Mouse (Mus musculus) forebrain, embryonic 13.5 days (tissue): ENCODE results near the gene Sntg2. TPM values are rescaled to one million over a fixed set of nuclear protein-coding genes. Genes with fewer than 3 reads are reported as not detected.
A peak's percentile ranks its signal among the peaks of the same experiment; 100 is the strongest.

ENCODE experiments used
- ATAC-seq: fragments of 200-750 bp; cut with Nextera tagmentation; 2 replicates; pipeline ENCODE4 v1.8.0; 2017
- H3K27ac ChIP-seq: fragments of 300-500 bp; sonication (generic); 2 replicates; pipeline ENCODE4 v1.5.1; 2015; ENCODE audit warnings: inconsistent platforms, mild to moderate bottlenecking, moderate library complexity
- H3K27me3 ChIP-seq: fragments of 300-500 bp; sonication (generic); 2 replicates; pipeline ENCODE4 v1.6.1; 2015; ENCODE audit warnings: mild to moderate bottlenecking, inconsistent platforms
- H3K36me3 ChIP-seq: fragments of 300-500 bp; sonication (generic); 2 replicates; pipeline ENCODE4 v1.6.1; 2015; ENCODE audit warnings: mild to moderate bottlenecking, inconsistent platforms; ENCODE audit not compliant: poor library complexity, severe bottlenecking
- H3K4me1 ChIP-seq: fragments of 300-500 bp; sonication (generic); 2 replicates; pipeline ENCODE4 v1.6.1; 2015; ENCODE audit warnings: inconsistent platforms
- H3K4me2 ChIP-seq: fragments of 300-500 bp; sonication (generic); 2 replicates; pipeline ENCODE4 v1.6.1; 2015; ENCODE audit warnings: inconsistent platforms, mild to moderate bottlenecking, moderate library complexity
- H3K4me3 ChIP-seq: fragments of 300-500 bp; sonication (generic); 2 replicates; pipeline ENCODE4 v1.5.1; 2015; ENCODE audit warnings: mild to moderate bottlenecking, inconsistent platforms
- H3K9ac ChIP-seq: fragments of 300-500 bp; sonication (generic); 2 replicates; pipeline ENCODE4 v1.6.1; 2015; ENCODE audit warnings: mild to moderate bottlenecking, inconsistent platforms
- H3K9me3 ChIP-seq: fragments of 300-500 bp; sonication (generic); replicated peaks from 2 replicates; pipeline ENCODE4 v1.6.1; 2016; ENCODE audit warnings: inconsistent platforms
- WGBS: fragments of 180-500 bp; shearing (Covaris S2); methylation state at CpG from one replicate; pipeline ENCODE4 v1.1.7; 2015; 5-methylcytosine and 5-hydroxymethylcytosine counted together
- polyA plus RNA-seq: library from polyadenylated mRNA; unstranded; fragments of >200 nt; fragmentation: Nextera tagmentation; extraction: Ambion mirVana; gene quantifications from 2 replicates; pipeline ENCODE4 v1.2.1, GENCODE M21; 2015

Sntg2 gene
- polyA plus RNA-seq, 1 experiment from 2014 or later: 1.1 TPM

DNA sequence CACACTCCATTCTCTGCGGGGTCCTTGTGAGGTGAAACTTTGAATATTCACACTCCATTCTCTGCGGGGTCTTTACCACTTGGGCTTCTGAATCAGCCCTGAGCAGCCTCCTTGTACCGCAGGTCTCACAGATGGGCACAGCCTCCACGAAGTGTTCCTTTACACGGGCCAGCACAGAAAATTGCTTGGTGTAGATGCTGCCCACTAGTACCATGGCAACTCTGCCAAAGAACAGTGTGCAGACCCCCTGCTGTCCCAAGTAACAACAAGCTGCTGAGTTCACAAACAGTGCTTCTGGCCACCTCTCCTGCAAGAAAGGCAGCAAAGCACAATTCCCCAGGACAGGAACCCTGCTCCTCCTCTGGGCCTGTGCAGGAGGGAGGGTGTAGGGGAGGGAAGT lies 109.0 kb downstream of the Sntg2 start:
- Histone ChIP-seq H3K9ac (no peak overlapping the region), H3K4me2 (no peak overlapping the region), H3K4me1 (no peaks in the 10 kb centered on the region), H3K27ac (no peak overlapping the region), H3K27me3 (no peaks in the 10 kb centered on the region), H3K36me3 (no peaks in the 10 kb centered on the region), H3K4me3 (no peak overlapping the region), H3K9me3 (no peaks in the 10 kb centered on the region)
- no peak for ATAC-seq
- 52% methylated on average over 5 of the region's 5 CpGs for WGBS

GRCm38 (mm10) chr12:30261187-30261586 lies 112.0 kb downstream of the Sntg2 start:
- H3K27me3 ChIP-seq: no peaks in the 10 kb centered on the region
- no peak overlapping the region for H3K27ac ChIP-seq
- H3K4me1 ChIP-seq: no peaks in the 10 kb centered on the region
- no peaks in the 10 kb centered on the region for H3K9me3 ChIP-seq
- H3K4me2 ChIP-seq: no peak overlapping the region
- H3K36me3 ChIP-seq: no peaks in the 10 kb centered on the region
- ATAC-seq: no peak
- WGBS: 55% methylated on average over 2 of the region's 2 CpGs
- no peak overlapping the region for H3K9ac ChIP-seq
- no peak overlapping the region for H3K4me3 ChIP-seq

DNA sequence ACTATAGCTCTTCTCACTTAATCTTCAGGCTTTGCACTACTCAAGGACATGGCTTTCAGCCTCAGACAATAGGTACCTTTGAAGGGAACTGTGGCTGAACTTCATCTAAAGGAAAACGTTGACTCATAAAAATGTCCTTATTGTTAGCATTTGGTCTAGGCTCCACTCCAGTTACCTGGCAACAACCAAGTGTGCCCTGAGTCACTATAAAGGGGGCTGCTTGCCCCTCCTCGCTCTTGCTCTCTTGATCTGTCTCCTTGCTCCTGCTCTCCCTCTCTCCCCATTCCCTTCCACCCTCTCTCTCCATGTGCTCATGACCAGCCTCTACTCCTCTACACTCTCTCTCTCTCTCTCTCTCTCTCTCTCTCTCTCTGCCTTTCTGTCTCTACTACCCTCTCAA lies 114.5 kb downstream of the Sntg2 start:
- no peak for ATAC-seq
- no peaks in the 10 kb centered on the region for H3K27me3 ChIP-seq
- H3K4me1 ChIP-seq: no peaks in the 10 kb centered on the region
- no peaks in the 10 kb centered on the region for H3K36me3 ChIP-seq
- WGBS: 58% methylated on average over 2 of the region's 2 CpGs
- H3K9me3 ChIP-seq: no peaks in the 10 kb centered on the region
- H3K4me2 ChIP-seq: no peak overlapping the region
- H3K9ac ChIP-seq: no peak overlapping the region
- no peak overlapping the region for H3K27ac ChIP-seq
- H3K4me3 ChIP-seq: no peak overlapping the region

- Histone ChIP-seq H3K9me3 (no peaks in the 10 kb centered on the region), H3K9ac (no peak overlapping the region), H3K27me3 (no peaks in the 10 kb centered on the region), H3K4me1 (no peaks in the 10 kb centered on the region), H3K4me3 (no peak overlapping the region), H3K36me3 (no peaks in the 10 kb centered on the region), H3K27ac (no peak overlapping the region), H3K4me2 (no peak overlapping the region)
- 87% methylated on average over 7 of the region's 7 CpGs for WGBS
- no peak for ATAC-seq
Measured at GRCm38 (mm10) chr12:30257664-30258063, 115.5 kb downstream of the Sntg2 start.

DNA sequence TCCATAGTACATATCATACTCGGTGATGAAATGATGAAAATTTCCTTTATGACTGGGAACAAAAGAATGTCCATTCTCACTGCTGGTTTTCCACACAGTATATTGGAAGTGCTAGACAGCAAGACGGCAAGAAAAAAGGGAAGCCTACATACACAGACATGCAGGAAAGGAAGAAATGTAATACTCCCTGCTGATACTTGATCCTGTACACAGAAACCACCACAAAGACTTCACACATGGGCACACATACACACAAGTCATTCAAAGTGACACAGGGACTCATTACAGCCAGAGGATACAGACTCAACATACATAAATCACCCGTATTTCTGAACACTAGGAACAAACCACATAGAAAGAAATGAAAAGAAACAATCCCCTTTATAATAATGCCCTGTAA lies 117.0 kb downstream of the Sntg2 start:
- Histone ChIP-seq H3K9me3 (no peaks in the 10 kb centered on the region), H3K27ac (no peak overlapping the region), H3K4me2 (no peak overlapping the region), H3K27me3 (no peaks in the 10 kb centered on the region), H3K36me3 (no peaks in the 10 kb centered on the region), H3K9ac (no peak overlapping the region), H3K4me1 (no peaks in the 10 kb centered on the region), H3K4me3 (no peak overlapping the region)
- ATAC-seq: no peak
- 52% methylated on average over 3 of the region's 3 CpGs for WGBS

- Histone ChIP-seq H3K9ac (no peak overlapping the region), H3K36me3 (no peaks in the 10 kb centered on the region), H3K4me2 (no peak overlapping the region), H3K4me1 (no peaks in the 10 kb centered on the region), H3K9me3 (no peaks in the 10 kb centered on the region), H3K27me3 (no peaks in the 10 kb centered on the region), H3K27ac (no peak overlapping the region), H3K4me3 (no peak overlapping the region)
- WGBS: 87% methylated on average over 10 of the region's 10 CpGs
- ATAC-seq: no peak
Measured at GRCm38 (mm10) chr12:30254581-30254980, 118.6 kb downstream of the Sntg2 start.

GRCm38 (mm10) chr12:30252381-30252780 lies 120.8 kb downstream of the Sntg2 start:
- Histone ChIP-seq H3K27ac (no peak overlapping the region), H3K36me3 (no peaks in the 10 kb centered on the region), H3K9ac (no peak overlapping the region), H3K4me1 (no peaks in the 10 kb centered on the region), H3K27me3 (no peaks in the 10 kb centered on the region), H3K4me2 (no peak overlapping the region), H3K9me3 (no peaks in the 10 kb centered on the region), H3K4me3 (no peak overlapping the region)
- WGBS: 90% methylated on average over 4 of the region's 4 CpGs
- no peak for ATAC-seq

DNA sequence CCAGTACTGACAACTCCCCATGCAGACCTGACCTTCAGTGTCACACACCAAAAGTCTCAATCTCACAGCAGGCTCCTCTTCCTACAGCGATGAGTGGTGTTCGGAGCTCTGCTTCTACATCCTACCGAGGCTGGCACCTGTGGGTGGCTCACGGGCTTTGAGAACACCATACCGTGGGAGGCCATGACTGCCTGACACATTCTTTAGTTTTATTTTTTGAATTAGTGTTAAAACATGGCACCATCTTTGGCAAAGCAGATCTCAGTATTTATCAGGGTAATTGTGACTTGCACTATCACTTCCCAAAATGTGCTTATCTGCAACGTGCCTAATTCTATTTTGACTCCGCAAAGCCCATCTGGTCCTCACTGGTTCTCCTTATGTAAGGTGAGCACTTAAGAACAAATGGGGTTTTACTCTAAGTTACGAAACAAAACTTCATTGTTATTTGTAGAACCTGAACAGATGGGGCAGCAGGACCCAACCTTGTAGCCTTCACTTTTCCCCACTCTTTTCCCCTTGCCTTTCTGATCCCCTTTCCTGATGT lies 121.8 kb downstream of the Sntg2 start:
- 91% methylated on average over 8 of the region's 8 CpGs for WGBS
- Histone ChIP-seq H3K36me3 (no peaks in the 10 kb centered on the region), H3K4me3 (no peak overlapping the region), H3K4me1 (no peaks in the 10 kb centered on the region), H3K27ac (no peak overlapping the region), H3K9ac (no peak overlapping the region), H3K27me3 (no peaks in the 10 kb centered on the region), H3K9me3 (no peaks in the 10 kb centered on the region), H3K4me2 (no peak overlapping the region)
- ATAC-seq: no peak

- H3K27ac ChIP-seq: no peak overlapping the region
- no peak for ATAC-seq
- no peak overlapping the region for H3K4me2 ChIP-seq
- no peak overlapping the region for H3K4me3 ChIP-seq
- H3K4me1 ChIP-seq: peaks cover 4% of the 10 kb centered on the region; the same call in 1 of the 2 replicates
- no peaks in the 10 kb centered on the region for H3K36me3 ChIP-seq
- no peak overlapping the region for H3K9ac ChIP-seq
- no peaks in the 10 kb centered on the region for H3K27me3 ChIP-seq
- 84% methylated on average over 3 of the region's 3 CpGs for WGBS
- no peaks in the 10 kb centered on the region for H3K9me3 ChIP-seq
Measured at GRCm38 (mm10) chr12:30249068-30249467, 124.1 kb downstream of the Sntg2 start.

- Histone ChIP-seq H3K4me2 (no peak overlapping the region), H3K4me3 (no peak overlapping the region), H3K27me3 (no peaks in the 10 kb centered on the region), H3K9me3 (no peaks in the 10 kb centered on the region), H3K27ac (no peak overlapping the region), H3K36me3 (no peaks in the 10 kb centered on the region), H3K9ac (no peak overlapping the region), H3K4me1 (peaks cover 5% of the 10 kb centered on the region; the same call in 1 of the 2 replicates)
- no peak for ATAC-seq
- 82% methylated on average over 5 of the region's 5 CpGs for WGBS
Measured at GRCm38 (mm10) chr12:30246286-30246945, 126.8 kb downstream of the Sntg2 start.

- H3K9me3 ChIP-seq: no peaks in the 10 kb centered on the region
- H3K27ac ChIP-seq: no peak overlapping the region
- no peaks in the 10 kb centered on the region for H3K36me3 ChIP-seq
- H3K4me3 ChIP-seq: no peak overlapping the region
- no peak overlapping the region for H3K9ac ChIP-seq
- peak; percentile 81 for ATAC-seq
- H3K4me2 ChIP-seq: no peak overlapping the region
- WGBS: 54% methylated on average over 2 of the region's 2 CpGs
- peaks cover 5% of the 10 kb centered on the region; the same call in 1 of the 2 replicates for H3K4me1 ChIP-seq
- H3K27me3 ChIP-seq: no peaks in the 10 kb centered on the region
Measured at GRCm38 (mm10) chr12:30244194-30244593, 129.0 kb downstream of the Sntg2 start.

DNA sequence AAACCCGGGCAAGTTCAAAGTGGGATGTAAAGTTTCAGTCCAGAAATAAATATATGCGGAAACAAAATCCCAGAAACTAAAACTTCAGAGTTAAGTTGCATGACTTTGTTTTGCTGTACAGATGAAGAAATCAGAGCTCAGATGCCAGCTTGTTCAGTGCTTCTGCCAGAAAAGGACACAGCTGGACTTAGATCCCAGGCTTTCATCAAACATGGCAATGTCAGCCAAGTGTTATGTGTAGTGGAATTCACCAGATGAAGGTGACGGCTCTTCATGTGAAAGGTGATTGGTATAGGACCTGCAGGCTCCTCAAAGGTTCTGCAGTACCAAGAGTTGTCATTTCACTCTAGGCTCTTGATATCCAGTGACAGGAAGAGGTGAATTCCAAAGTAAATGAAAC lies 132.3 kb downstream of the Sntg2 start:
- Histone ChIP-seq H3K9ac (no peak overlapping the region), H3K36me3 (no peaks in the 10 kb centered on the region), H3K4me2 (no peak overlapping the region), H3K27ac (no peak overlapping the region), H3K4me3 (no peak overlapping the region), H3K9me3 (no peaks in the 10 kb centered on the region), H3K27me3 (no peaks in the 10 kb centered on the region), H3K4me1 (peaks cover 5% of the 10 kb centered on the region; the same call in 1 of the 2 replicates)
- WGBS: 87% methylated on average over 3 of the region's 3 CpGs
- ATAC-seq: no peak

GRCm38 (mm10) chr12:30234940-30235339 lies 138.2 kb downstream of the Sntg2 start:
- H3K4me2 ChIP-seq: no peak overlapping the region
- no peaks in the 10 kb centered on the region for H3K36me3 ChIP-seq
- H3K9me3 ChIP-seq: no peaks in the 10 kb centered on the region
- no peak for ATAC-seq
- no peaks in the 10 kb centered on the region for H3K27me3 ChIP-seq
- H3K27ac ChIP-seq: no peak overlapping the region
- H3K4me3 ChIP-seq: no peak overlapping the region
- H3K4me1 ChIP-seq: peaks cover 4% of the 10 kb centered on the region; the same call in 1 of the 2 replicates
- WGBS: 10% methylated on average over 2 of the region's 2 CpGs
- no peak overlapping the region for H3K9ac ChIP-seq
